Mouse (Mus musculus): ENCODE data around the gene Smc5. TPM values are rescaled to one million over a fixed set of nuclear protein-coding genes. Genes with fewer than 3 reads are reported as not detected.

Gene Smc5
- polyA plus RNA-seq (2015; fragmentation: Nextera tagmentation; extraction: Ambion mirVana): 33.6 and 35.0 TPM in 2 replicates

GRCm38 (mm10) chr19:23273355-23274053 lies at the start of gene Smc5:
Gene Smc5 (minus strand): TSS chr19:23273897.
- peak; percentile 95 for ATAC-seq (ENCODE audit: borderline replicate concordance, extremely low read depth, low FRiP score, low TSS enrichment)
- peak within 1 kb of the TSS; percentile 73 for H3K4me3 ChIP-seq
- H3K4me1 ChIP-seq: peaks cover 8% of the 10 kb centered on the region
- H3K9ac ChIP-seq: peak within 1 kb of the TSS; percentile 73
- under 1% methylated on average over 69 of the region's 69 CpGs for WGBS
- no peaks in the 10 kb centered on the region for H3K9me3 ChIP-seq
- H3K27me3 ChIP-seq: no peaks in the 10 kb centered on the region
- peaks cover 4% of the 10 kb centered on the region; the same call in 1 of the 2 replicates for H3K36me3 ChIP-seq
- H3K4me2 ChIP-seq: peak within 1 kb of the TSS; percentile 57
- H3K27ac ChIP-seq: peak within 1 kb of the TSS; percentile 65

DNA sequence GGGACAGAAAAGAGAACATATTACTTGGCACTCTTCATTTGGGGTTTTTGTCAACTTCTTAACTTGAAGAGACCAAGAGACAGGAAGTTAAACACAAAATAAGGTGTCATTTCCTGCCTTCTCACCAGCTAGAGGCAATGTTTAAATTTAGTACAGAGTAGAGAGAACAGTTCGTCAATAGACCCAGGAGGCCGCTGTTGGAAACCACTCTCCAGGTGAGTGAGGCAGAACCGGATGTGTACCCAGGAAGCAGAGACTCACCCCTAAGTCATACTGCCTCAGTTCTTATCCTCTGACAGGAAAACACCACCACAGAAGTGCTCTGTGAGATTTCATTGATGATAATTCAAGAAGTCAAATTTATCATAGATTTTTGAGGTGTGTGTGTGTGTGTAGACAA lies 49.4 kb upstream of the Smc5 start:
- Histone ChIP-seq H3K27ac (no peak overlapping the region), H3K9ac (no peak overlapping the region), H3K36me3 (no peaks in the 10 kb centered on the region), H3K4me2 (no peak overlapping the region), H3K27me3 (no peaks in the 10 kb centered on the region), H3K9me3 (no peaks in the 10 kb centered on the region), H3K4me1 (no peaks in the 10 kb centered on the region), H3K4me3 (no peak overlapping the region)
- 35% methylated on average over 3 of the region's 3 CpGs for whole genome bisulfite sequencing
- no peak for ATAC-seq (ENCODE audit: borderline replicate concordance, extremely low read depth, low FRiP score, low TSS enrichment)

DNA sequence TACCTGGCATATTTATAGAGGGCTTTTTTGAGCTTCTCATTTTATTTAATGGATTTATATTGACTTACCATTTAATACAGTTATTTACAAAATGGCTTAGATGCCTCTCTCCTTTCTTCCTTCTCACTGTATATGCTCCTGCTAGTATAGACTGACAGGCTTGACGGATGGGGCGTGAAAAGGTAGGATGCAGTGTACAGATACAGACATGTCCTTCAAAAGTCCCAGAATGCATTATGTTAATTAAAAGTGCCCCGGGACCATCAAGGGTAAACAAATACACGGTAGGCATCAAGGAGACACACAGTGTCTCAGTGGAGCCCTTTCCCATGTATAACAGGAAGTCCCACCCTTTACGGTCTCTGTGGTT lies 44.3 kb upstream of the Smc5 start:
- Histone ChIP-seq H3K27ac (no peak overlapping the region), H3K4me3 (no peak overlapping the region), H3K36me3 (no peaks in the 10 kb centered on the region), H3K9me3 (no peaks in the 10 kb centered on the region), H3K9ac (no peak overlapping the region), H3K4me1 (no peaks in the 10 kb centered on the region), H3K4me2 (no peak overlapping the region), H3K27me3 (no peaks in the 10 kb centered on the region)
- ATAC-seq (ENCODE audit: borderline replicate concordance, extremely low read depth, low FRiP score, low TSS enrichment): no peak
- 71% methylated on average over 5 of the region's 5 CpGs for WGBS

DNA sequence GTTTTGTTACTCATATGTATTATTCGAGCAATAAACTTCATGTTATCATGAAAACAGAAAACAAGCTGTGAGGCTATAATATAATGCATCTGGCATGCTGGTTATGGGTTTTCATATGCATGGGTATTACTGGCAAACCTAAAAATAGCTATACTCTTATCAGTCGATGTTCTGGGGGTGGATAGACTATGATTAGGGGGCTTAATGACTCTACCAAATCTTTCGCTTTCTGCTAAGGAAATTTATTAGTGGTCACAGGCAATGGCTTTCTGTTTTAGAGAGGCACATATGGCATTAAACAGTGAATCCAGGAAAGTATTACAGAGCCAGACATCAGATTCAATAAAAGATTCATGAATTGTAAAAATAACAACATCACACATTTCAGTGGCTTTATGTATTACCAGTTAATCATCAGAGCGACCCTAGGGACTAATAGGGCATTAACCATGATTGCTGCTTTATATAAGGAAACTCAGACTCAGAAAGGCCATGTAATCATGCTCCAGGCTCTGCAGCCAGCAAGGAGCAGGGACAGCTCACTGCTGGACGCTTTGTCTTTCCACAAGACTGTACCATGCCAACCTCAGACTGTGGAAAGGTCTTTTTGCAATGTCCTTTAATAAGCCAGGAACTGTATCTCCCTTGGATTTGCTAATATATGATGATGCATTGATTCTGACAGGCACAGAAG lies 43.7 kb upstream of the Smc5 start:
- no peak overlapping the region for H3K27ac ChIP-seq
- H3K4me3 ChIP-seq: no peak overlapping the region
- no peak overlapping the region for H3K4me2 ChIP-seq
- WGBS: 62% methylated on average over 5 of the region's 5 CpGs
- H3K9me3 ChIP-seq: no peaks in the 10 kb centered on the region
- no peak for ATAC-seq (ENCODE audit: borderline replicate concordance, extremely low read depth, low FRiP score, low TSS enrichment)
- no peaks in the 10 kb centered on the region for H3K27me3 ChIP-seq
- no peaks in the 10 kb centered on the region for H3K36me3 ChIP-seq
- no peak overlapping the region for H3K9ac ChIP-seq
- H3K4me1 ChIP-seq: no peaks in the 10 kb centered on the region

GRCm38 (mm10) chr19:23316851-23317250 lies 43.2 kb upstream of the Smc5 start:
- no peaks in the 10 kb centered on the region for H3K9me3 ChIP-seq
- ATAC-seq (ENCODE audit: borderline replicate concordance, extremely low read depth, low FRiP score, low TSS enrichment): no peak
- no peaks in the 10 kb centered on the region for H3K4me1 ChIP-seq
- no peaks in the 10 kb centered on the region for H3K27me3 ChIP-seq
- H3K4me3 ChIP-seq: no peak overlapping the region
- H3K27ac ChIP-seq: no peak overlapping the region
- no peak overlapping the region for H3K9ac ChIP-seq
- H3K4me2 ChIP-seq: no peak overlapping the region
- WGBS: 66% methylated on average over 5 of the region's 5 CpGs
- no peaks in the 10 kb centered on the region for H3K36me3 ChIP-seq

GRCm38 (mm10) chr19:23309979-23310378 lies 36.3 kb upstream of the Smc5 start:
- ATAC-seq (ENCODE audit: borderline replicate concordance, extremely low read depth, low FRiP score, low TSS enrichment): no peak
- no peaks in the 10 kb centered on the region for H3K9me3 ChIP-seq
- WGBS: 83% methylated on average over 2 of the region's 2 CpGs
- H3K4me1 ChIP-seq: no peaks in the 10 kb centered on the region
- H3K27ac ChIP-seq: no peak overlapping the region
- no peaks in the 10 kb centered on the region for H3K36me3 ChIP-seq
- H3K4me3 ChIP-seq: no peak overlapping the region
- no peak overlapping the region for H3K9ac ChIP-seq
- H3K27me3 ChIP-seq: no peaks in the 10 kb centered on the region
- H3K4me2 ChIP-seq: no peak overlapping the region

- H3K9me3 ChIP-seq: no peaks in the 10 kb centered on the region
- no peaks in the 10 kb centered on the region for H3K36me3 ChIP-seq
- 81% methylated on average over 7 of the region's 7 CpGs for WGBS
These were observed 33.0 kb upstream of the Smc5 start for GRCm38 (mm10) chr19:23306671-23307070.

GRCm38 (mm10) chr19:23299987-23300386 lies 26.3 kb upstream of the Smc5 start:
- Histone ChIP-seq H3K9me3 (no peaks in the 10 kb centered on the region), H3K4me2 (no peak overlapping the region), H3K4me3 (no peak overlapping the region), H3K27ac (no peak overlapping the region), H3K27me3 (no peaks in the 10 kb centered on the region), H3K36me3 (no peaks in the 10 kb centered on the region), H3K4me1 (no peaks in the 10 kb centered on the region), H3K9ac (no peak overlapping the region)
- WGBS: 81% methylated on average over 3 of the region's 3 CpGs
- ATAC-seq (ENCODE audit: borderline replicate concordance, extremely low read depth, low FRiP score, low TSS enrichment): no peak

More at GRCm38 (mm10) chr19:23306671-23307070, 33.0 kb upstream of the Smc5 start:
- no peak overlapping the region for H3K27ac ChIP-seq
- H3K27me3 ChIP-seq: no peaks in the 10 kb centered on the region
- H3K4me2 ChIP-seq: no peak overlapping the region
- no peak overlapping the region for H3K4me3 ChIP-seq
- no peak for ATAC-seq (ENCODE audit: borderline replicate concordance, extremely low read depth, low FRiP score, low TSS enrichment)
- H3K4me1 ChIP-seq: no peaks in the 10 kb centered on the region
- no peak overlapping the region for H3K9ac ChIP-seq

GRCm38 (mm10) chr19:23298917-23299316 lies 25.2 kb upstream of the Smc5 start:
- Histone ChIP-seq H3K27me3 (no peaks in the 10 kb centered on the region), H3K9ac (no peak overlapping the region), H3K4me2 (no peak overlapping the region), H3K36me3 (no peaks in the 10 kb centered on the region), H3K27ac (no peak overlapping the region), H3K4me1 (no peaks in the 10 kb centered on the region), H3K4me3 (no peak overlapping the region), H3K9me3 (no peaks in the 10 kb centered on the region)
- 73% methylated on average over 1 of the region's 1 CpGs for WGBS
- no peak for ATAC-seq (ENCODE audit: borderline replicate concordance, extremely low read depth, low FRiP score, low TSS enrichment)

GRCm38 (mm10) chr19:23297191-23297590 lies 23.5 kb upstream of the Smc5 start:
- H3K4me2 ChIP-seq: no peak overlapping the region
- no peaks in the 10 kb centered on the region for H3K36me3 ChIP-seq
- no peaks in the 10 kb centered on the region for H3K27me3 ChIP-seq
- no peak for ATAC-seq (ENCODE audit: borderline replicate concordance, extremely low read depth, low FRiP score, low TSS enrichment)
- no peak overlapping the region for H3K4me3 ChIP-seq
- no peak overlapping the region for H3K9ac ChIP-seq
- no peaks in the 10 kb centered on the region for H3K9me3 ChIP-seq
- no peaks in the 10 kb centered on the region for H3K4me1 ChIP-seq
- H3K27ac ChIP-seq: no peak overlapping the region

GRCm38 (mm10) chr19:23289251-23289650 lies 15.6 kb upstream of the Smc5 start:
- H3K27me3 ChIP-seq: no peaks in the 10 kb centered on the region
- no peaks in the 10 kb centered on the region for H3K36me3 ChIP-seq
- H3K9ac ChIP-seq: no peak overlapping the region
- no peaks in the 10 kb centered on the region for H3K9me3 ChIP-seq
- no peak for ATAC-seq (ENCODE audit: borderline replicate concordance, extremely low read depth, low FRiP score, low TSS enrichment)
- H3K4me3 ChIP-seq: no peak overlapping the region
- H3K27ac ChIP-seq: no peak overlapping the region
- no peak overlapping the region for H3K4me2 ChIP-seq
- WGBS: 44% methylated on average over 1 of the region's 1 CpGs
- no peaks in the 10 kb centered on the region for H3K4me1 ChIP-seq

- no peak for ATAC-seq (ENCODE audit: borderline replicate concordance, extremely low read depth, low FRiP score, low TSS enrichment)
- no peak overlapping the region for H3K9ac ChIP-seq
- 55% methylated on average over 8 of the region's 8 CpGs for WGBS
- H3K36me3 ChIP-seq: no peaks in the 10 kb centered on the region
- no peaks in the 10 kb centered on the region for H3K4me1 ChIP-seq
- H3K27me3 ChIP-seq: no peaks in the 10 kb centered on the region
- no peaks in the 10 kb centered on the region for H3K9me3 ChIP-seq
- no peak overlapping the region for H3K27ac ChIP-seq
- no peak overlapping the region for H3K4me2 ChIP-seq
- no peak overlapping the region for H3K4me3 ChIP-seq
These were observed 8.4 kb upstream of the Smc5 start for GRCm38 (mm10) chr19:23281911-23282660.

Measured in lung, embryonic 15.5 days (tissue).